Mouse (Mus musculus) CH12.LX (cell line): ENCODE data around the gene Gpx4. TPM values are rescaled to one million over a fixed set of nuclear protein-coding genes. Genes with fewer than 3 reads are reported as not detected.

ENCODE experiments used
- DNase-seq: peaks from one replicate; pipeline ENCODE4 v3.0.0-alpha.2; 2013; ENCODE audit errors: extremely low read depth
- H3K27ac ChIP-seq: 2 replicates; pipeline ENCODE4 v1.5.1; 2012; ENCODE audit warnings: low read depth, mild to moderate bottlenecking, control low read depth, moderate library complexity; ENCODE audit not compliant: insufficient read depth
- H3K27me3 ChIP-seq: replicated peaks from 2 replicates; pipeline ENCODE3; 2012; ENCODE audit warnings: inconsistent platforms
- H3K36me3 ChIP-seq, 2 experiments: replicated peaks in 1 of 2; 2 replicates each; pipeline versions ENCODE3 to v1.6.1; 2012; ENCODE audit warnings: inconsistent platforms in 1 of 2, low read length in 1 of 2, mild to moderate bottlenecking in 1 of 2, mixed read lengths in 1 of 2, moderate library complexity in 1 of 2; ENCODE audit not compliant: control insufficient read depth in 1 of 2, insufficient read depth in 1 of 2
- H3K4me1 ChIP-seq, 2 experiments: 2 replicates each; pipeline ENCODE4 v1.6.1; 2012; ENCODE audit warnings: inconsistent platforms in 1 of 2, moderate library complexity in 1 of 2; ENCODE audit not compliant: insufficient read depth in 2 of 2, control insufficient read depth in 1 of 2
- H3K4me2 ChIP-seq: 2 replicates; pipeline ENCODE4 v1.6.1; 2012; ENCODE audit warnings: low read depth, mild to moderate bottlenecking, control low read depth; ENCODE audit not compliant: poor library complexity, insufficient read depth, severe bottlenecking
- H3K4me3 ChIP-seq, 3 experiments: fragments of 150-350 bp in 1 of 3; sonication (generic) in 1 of 3; replicated peaks in 1 of 3; 2 replicates each; pipeline versions ENCODE3 to v1.5.1; 2011 to 2012; ENCODE audit warnings: low read depth in 2 of 3, low read length in 2 of 3, mild to moderate bottlenecking in 2 of 3, moderate library complexity in 2 of 3, control low read depth in 1 of 3, improper control_type of control experiment in 1 of 3, inconsistent platforms in 1 of 3, mixed read lengths in 1 of 3; ENCODE audit not compliant: poor library complexity in 1 of 3
- H3K79me2 ChIP-seq: replicated peaks from 2 replicates; pipeline ENCODE4 v1.6.1; 2012; ENCODE audit warnings: mild to moderate bottlenecking, moderate library complexity; ENCODE audit not compliant: control insufficient read depth, poor library complexity, insufficient read depth, severe bottlenecking; ENCODE audit errors: extremely low read depth
- H3K9ac ChIP-seq: 2 replicates; pipeline ENCODE4 v1.6.1; 2012; ENCODE audit warnings: low read depth, mild to moderate bottlenecking, control low read depth, moderate library complexity; ENCODE audit not compliant: insufficient read depth
- H3K9me3 ChIP-seq: replicated peaks from 2 replicates; pipeline ENCODE3; 2012; ENCODE audit warnings: low read length, inconsistent platforms, mixed read lengths
- BHLHE40 ChIP-seq: IDR thresholded peaks from 2 replicates; pipeline ENCODE4 v1.6.1; 2011; ENCODE audit warnings: mild to moderate bottlenecking, low read depth, low read length, improper control_type of control experiment
- CHD1 ChIP-seq: IDR thresholded peaks from 2 replicates; pipeline ENCODE4 v1.6.1; 2012; ENCODE audit warnings: low read depth, low read length, improper control_type of control experiment, inconsistent platforms
- CTCF ChIP-seq, 2 experiments: IDR thresholded peaks in 1 of 2; conservative IDR thresholded peaks in 1 of 2; 2 replicates each; pipeline ENCODE4 v1.5.1; 2011 to 2012; ENCODE audit warnings: low read depth in 2 of 2, low read length in 2 of 2, improper control_type of control experiment in 1 of 2, inconsistent platforms in 1 of 2, mild to moderate bottlenecking in 1 of 2, moderate library complexity in 1 of 2
- ELF1 ChIP-seq: IDR thresholded peaks from 2 replicates; pipeline ENCODE4 v1.6.1; 2014; ENCODE audit warnings: low read depth, mild to moderate bottlenecking, inconsistent platforms, low read length, improper control_type of control experiment
- EP300 ChIP-seq: IDR thresholded peaks from 2 replicates; pipeline ENCODE4 v1.6.1; 2011; ENCODE audit warnings: low read length, improper control_type of control experiment
- ETS1 ChIP-seq: conservative IDR thresholded peaks from 2 replicates; pipeline ENCODE4 v1.6.1; 2012; ENCODE audit warnings: low read depth, mild to moderate bottlenecking, inconsistent platforms, low read length, improper control_type of control experiment, moderate library complexity
- GABPA ChIP-seq: IDR thresholded peaks from 2 replicates; pipeline ENCODE4 v1.6.1; 2012; ENCODE audit warnings: low read depth, low read length, improper control_type of control experiment, inconsistent platforms; ENCODE audit not compliant: insufficient replicate concordance
- HCFC1 ChIP-seq: IDR thresholded peaks from 2 replicates; pipeline ENCODE4 v1.6.1; 2012; ENCODE audit warnings: low read depth, mild to moderate bottlenecking, inconsistent platforms, low read length, improper control_type of control experiment
- IRF4 ChIP-seq: IDR thresholded peaks from 2 replicates; pipeline ENCODE4 v1.6.1; 2014; ENCODE audit warnings: low read depth, mild to moderate bottlenecking, inconsistent platforms, low read length, improper control_type of control experiment
- JUN ChIP-seq: IDR thresholded peaks from 2 replicates; pipeline ENCODE4 v1.6.1; 2011; ENCODE audit warnings: low read depth, mild to moderate bottlenecking, low read length, improper control_type of control experiment, moderate library complexity; ENCODE audit not compliant: insufficient read depth
- JUND ChIP-seq: conservative IDR thresholded peaks from 2 replicates; pipeline ENCODE4 v1.6.1; 2011; ENCODE audit warnings: low read depth, low read length, improper control_type of control experiment
- KAT2A ChIP-seq: IDR thresholded peaks from 2 replicates; pipeline ENCODE4 v1.6.1; 2012; ENCODE audit warnings: low read length, improper control_type of control experiment, inconsistent platforms; ENCODE audit not compliant: insufficient replicate concordance
- MAFK ChIP-seq: IDR thresholded peaks from 2 replicates; pipeline ENCODE4 v1.6.1; 2011; ENCODE audit warnings: low read length, improper control_type of control experiment; ENCODE audit not compliant: insufficient replicate concordance
- MAX ChIP-seq: IDR thresholded peaks from 2 replicates; pipeline ENCODE4 v1.6.1; 2011; ENCODE audit warnings: low read length, improper control_type of control experiment
- MAZ ChIP-seq: IDR thresholded peaks from 2 replicates; pipeline ENCODE4 v1.6.1; 2012; ENCODE audit warnings: low read depth, mild to moderate bottlenecking, inconsistent platforms, low read length, improper control_type of control experiment, moderate library complexity
- MXI1 ChIP-seq: IDR thresholded peaks from 2 replicates; pipeline ENCODE4 v1.6.1; 2011; ENCODE audit warnings: mild to moderate bottlenecking, low read depth, low read length, improper control_type of control experiment
- MYC ChIP-seq: IDR thresholded peaks from 2 replicates; pipeline ENCODE4 v1.6.1; 2011; ENCODE audit warnings: low read depth, mild to moderate bottlenecking, improper control_type of control experiment, low read length
- NELFE ChIP-seq: IDR thresholded peaks from 2 replicates; pipeline ENCODE4 v1.6.1; 2011; ENCODE audit warnings: low read depth, low read length, improper control_type of control experiment
- POLR2A ChIP-seq: IDR thresholded peaks from 2 replicates; pipeline ENCODE4 v1.6.1; 2011; ENCODE audit warnings: low read depth, mild to moderate bottlenecking, improper control_type of control experiment, low read length
- POLR2AphosphoS2 ChIP-seq: IDR thresholded peaks from 2 replicates; pipeline ENCODE4 v1.6.1; 2011; ENCODE audit warnings: low read depth, low read length, improper control_type of control experiment
- RAD21 ChIP-seq: IDR thresholded peaks from 2 replicates; pipeline ENCODE4 v1.6.1; 2011; ENCODE audit warnings: low read depth, mild to moderate bottlenecking, low read length, improper control_type of control experiment, moderate library complexity
- SIN3A ChIP-seq: IDR thresholded peaks from 2 replicates; pipeline ENCODE4 v1.6.1; 2012; ENCODE audit warnings: low read length, improper control_type of control experiment, inconsistent platforms
- SMC3 ChIP-seq: IDR thresholded peaks from 2 replicates; pipeline ENCODE4 v1.6.1; 2011; ENCODE audit warnings: low read depth, low read length, improper control_type of control experiment
- TCF12 ChIP-seq: IDR thresholded peaks from 2 replicates; pipeline ENCODE4 v1.6.1; 2014; ENCODE audit warnings: low read depth, mild to moderate bottlenecking, inconsistent platforms, low read length, improper control_type of control experiment
- USF1 ChIP-seq: IDR thresholded peaks from 2 replicates; pipeline ENCODE4 v1.6.1; 2014; ENCODE audit warnings: low read depth, mild to moderate bottlenecking, inconsistent platforms, low read length, improper control_type of control experiment
- dilution Hi-C: fragments of 300-500 bp; cut with MboI; formaldehyde crosslinking; loops from 2 replicates; pipeline ENCODE4 v1.14.3; 2020; ENCODE audit warnings: low sequenced_read_pairs; ENCODE audit not compliant: extremely low pct_unique_long_range_greater_than_20kb, extremely low pct_ligation_motif_present
- in situ Hi-C: fragments of 300-500 bp; cut with MboI; formaldehyde crosslinking; loops from 3 replicates; pipeline ENCODE4 v1.14.3; 2019; ENCODE audit warnings: low sequenced_read_pairs, low pct_ligation_motif_present, low pct_unique_long_range_greater_than_20kb, mixed read lengths
- polyA plus RNA-seq: library from polyadenylated mRNA; unstranded; fragments of >175 nt; gene quantifications from 2 replicates; pipeline ENCODE4 v1.2.1, GENCODE M21; 2012; ENCODE audit warnings: low read depth; ENCODE audit not compliant: insufficient read length
- total RNA-seq, 2 experiments: library from RNA; depleted of rRNA; stranded (reverse); fragments of 300-350 nt in 1 of 2; fragments of >200 nt in 1 of 2; gene quantifications; 2 replicates each; pipeline ENCODE4 v1.2.3; 2012 to 2014

Gpx4 gene
- total and polyA plus RNA-seq, 3 experiments: 332 to 459 (median 386) TPM

DNA sequence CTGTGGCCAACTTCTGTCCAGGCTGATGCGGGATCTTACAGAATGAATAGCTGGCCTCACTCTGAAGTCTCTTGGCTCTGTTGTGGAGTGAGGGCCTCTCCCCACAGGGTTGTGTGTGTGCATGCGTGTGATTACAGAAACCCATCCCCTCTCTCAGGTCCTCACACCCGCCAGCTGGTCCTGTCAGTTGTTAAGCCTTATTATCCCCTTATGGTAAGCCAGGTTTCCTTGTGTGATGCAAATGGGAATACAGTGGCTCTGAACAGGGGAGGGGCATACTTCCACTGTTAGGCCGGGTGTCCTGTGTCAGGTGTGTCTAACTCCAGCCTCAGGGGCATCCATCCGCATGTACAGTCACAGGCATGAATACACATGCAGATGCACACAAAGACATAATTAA lies 1.2 kb upstream of the Gpx4 start:
- H3K4me3 ChIP-seq: no peak overlapping the region
- no peak for TF ChIP-seq TCF12
- no peak for TF ChIP-seq KAT2A
- no peak for TF ChIP-seq IRF4
- no peak for TF ChIP-seq ETS1
- TF ChIP-seq BHLHE40: no peak
- no peak for TF ChIP-seq MAX
- no peak for TF ChIP-seq NELFE
- TF ChIP-seq POLR2A: no peak
- TF ChIP-seq HCFC1: no peak
- no peak for TF ChIP-seq ELF1
- TF ChIP-seq, all 38 proteins: peak for 0
- Histone ChIP-seq H3K4me2 (no peak overlapping the region), H3K79me2 (no peaks in the 10 kb centered on the region), H3K4me1 (peaks cover 5 to 35% of the 10 kb centered on the region in 2 experiments), H3K9ac (no peak overlapping the region), H3K36me3 (no peaks in the 10 kb centered on the region), H3K9me3 (no peaks in the 10 kb centered on the region), H3K27me3 (no peaks in the 10 kb centered on the region), H3K27ac (no peak overlapping the region)
- in situ Hi-C loops (no loop called here), dilution Hi-C loops (no loop called here)
- no peak for DNase-seq

- H3K79me2 ChIP-seq: no peaks in the 10 kb centered on the region
- H3K27ac ChIP-seq: no peak overlapping the region
- no peak for DNase-seq
- TF ChIP-seq USF1: no peak
- no peak for TF ChIP-seq KAT2A
- TF ChIP-seq EP300: no peak
- no peak for TF ChIP-seq CTCF (conservative IDR thresholded peaks at IDR 0.05 in 1 of 2, IDR thresholded peaks at IDR 0.05 in 1 of 2; ENCODE audit: low read depth in 2 of 2, low read length in 2 of 2)
- TF ChIP-seq JUN: no peak
- TF ChIP-seq MAZ: no peak
- TF ChIP-seq RAD21: no peak
- no peak for TF ChIP-seq ELF1
- no peak for TF ChIP-seq ETS1
- no peak for TF ChIP-seq MXI1
- no peak for TF ChIP-seq POLR2AphosphoS2
- TF ChIP-seq IRF4: no peak
- no peak for TF ChIP-seq HCFC1
- no peak for TF ChIP-seq SIN3A
- no peak for TF ChIP-seq CHD1
- no peak for TF ChIP-seq GABPA
- TF ChIP-seq JUND: no peak
- no peak for TF ChIP-seq MAFK
- no peak for TF ChIP-seq MYC
- TF ChIP-seq SMC3: no peak
- H3K36me3 ChIP-seq: no peaks in the 10 kb centered on the region
- no peak overlapping the region for H3K4me3 ChIP-seq
- no peak overlapping the region for H3K4me2 ChIP-seq
- peaks cover 16 to 58% of the 10 kb centered on the region in 2 experiments for H3K4me1 ChIP-seq
- no peak overlapping the region for H3K9ac ChIP-seq
- dilution Hi-C loops (no loop called here), in situ Hi-C loops (no loop called here)
- no peaks in the 10 kb centered on the region for H3K27me3 ChIP-seq
- H3K9me3 ChIP-seq: no peaks in the 10 kb centered on the region
Measured at GRCm38 (mm10) chr10:80048396-80048795, 1.4 kb downstream of the Gpx4 start.
